Mouse (Mus musculus) testis, adult 2 months (tissue): ENCODE measurements around the gene Mgme1.

Experiments
- CTCF ChIP-seq: fragments of 200-500 bp; IDR thresholded peaks from 2 replicates; pipeline ENCODE4 v1.5.1; 2012; ENCODE audit warnings: low read depth, mild to moderate bottlenecking, inconsistent platforms, low read length, moderate library complexity; ENCODE audit not compliant: control insufficient read depth, insufficient read depth, insufficient replicate concordance
- POLR2A ChIP-seq: fragments of 200-500 bp; IDR thresholded peaks from 2 replicates; pipeline ENCODE4 v1.6.1; 2012; ENCODE audit warnings: low read depth, mild to moderate bottlenecking, inconsistent platforms, low read length, moderate library complexity; ENCODE audit not compliant: control insufficient read depth

- no peak for TF ChIP-seq CTCF
- TF ChIP-seq POLR2A = no peak
These were observed 41.7 kb upstream of the Mgme1 start for GRCm38 (mm10) chr2:144228521-144229346.
